Mouse (Mus musculus) E14TG2a.4 (cell line): Measurements from ENCODE around the gene Ugt1a7c.

Experiments used
- CTCF ChIP-seq: conservative IDR thresholded peaks from 2 replicates; pipeline ENCODE4 v1.5.1; 2014; ENCODE audit warnings: low read length
- NANOG ChIP-seq: IDR thresholded peaks from 2 replicates; pipeline ENCODE4 v1.6.1; 2014; ENCODE audit warnings: borderline replicate concordance, low read length, mixed read lengths

GRCm38 (mm10) chr1:88263778-88264177, 168.9 kb downstream of the Ugt1a7c start:
- TF ChIP-seq CTCF (no peak), NANOG (no peak)
